17 mouse cellular contexts compared by ENCODE assay signal in the genomic region with DNA sequence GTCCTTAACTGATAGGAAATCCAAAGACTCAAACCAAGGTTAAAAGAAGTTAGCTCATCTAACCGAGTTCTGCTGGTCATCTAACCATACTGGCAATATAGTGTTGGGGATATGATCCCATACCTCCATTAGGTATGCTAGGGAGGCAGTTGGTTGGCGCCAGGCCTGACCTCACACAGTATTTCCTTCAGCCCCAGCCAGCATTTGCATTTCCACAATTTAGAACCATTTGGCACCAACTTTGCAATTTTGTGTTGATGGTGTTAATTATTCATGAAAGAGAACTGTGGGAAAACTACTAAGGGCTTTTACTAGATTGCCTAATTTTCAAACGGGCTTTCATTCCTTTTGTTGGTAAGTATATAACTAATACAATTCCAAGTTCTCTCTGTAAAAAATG. TPM values are rescaled to one million over a fixed set of nuclear protein-coding genes. Genes with fewer than 3 reads are reported as not detected.
A peak's percentile ranks its signal among the peaks of the same experiment; 100 is the strongest.
DNase-seq lines count a peak whose midpoint lies in the region; ATAC-seq and TF ChIP-seq lines count a peak whose summit lies in the region.
"Had no signal": no experiment of that assay in that cellular context is flagged by ENCODE, and none has a peak within 500 bp of the region (broad histone marks: within the 10 kb centered on the region; RNA-seq: fewer than 3 reads in every experiment).

No protein-coding gene starts in this region.

- ATAC-seq in kidney, embryonic 15.5 days (replicated peaks; ENCODE audit: low FRiP score) = no peak
- peak; percentile 64; the same call in 1 of the 2 replicates for ATAC-seq in midbrain, embryonic 16.5 days
- no peak for ATAC-seq in midbrain, embryonic 11.5 days (ENCODE audit: low FRiP score)
- peak; percentile 50 for ATAC-seq in forebrain, postnatal 0 days
- ATAC-seq in midbrain, postnatal 0 days (ENCODE audit: low FRiP score) = 0 out of 2 replicates have a peak, but pooled peaks have one; percentile 53
- ATAC-seq: liver, postnatal 0 days had no signal

- H3K9ac ChIP-seq in kidney, embryonic 15.5 days = no peak overlapping the region
- no peak overlapping the region for H3K9ac ChIP-seq in midbrain, embryonic 16.5 days (ENCODE audit: low read depth, low read length)
- H3K9ac ChIP-seq in midbrain, embryonic 11.5 days (ENCODE audit: low read length) = no peak overlapping the region
- H3K9ac ChIP-seq in forebrain, postnatal 0 days = no peak overlapping the region
- H3K9ac ChIP-seq in midbrain, postnatal 0 days (replicated peaks; ENCODE audit: low read length, poor library complexity, severe bottlenecking) = no peak overlapping the region
- H3K9ac ChIP-seq: limb, embryonic 12.5 days; liver, postnatal 0 days had no signal

- H3K27ac ChIP-seq in kidney, embryonic 15.5 days = no peak overlapping the region
- H3K27ac ChIP-seq in midbrain, embryonic 16.5 days (ENCODE audit: low read length) = peak overlapping the region; percentile 59; the same call in 1 of the 2 replicates
- H3K27ac ChIP-seq in midbrain, embryonic 11.5 days (ENCODE audit: low read depth, low read length) = no peak overlapping the region
- 0 out of 2 replicates have a peak overlapping the region, but pooled peaks have one; percentile 35 for H3K27ac ChIP-seq in forebrain, postnatal 0 days (ENCODE audit: low read depth, low read length)
- peak overlapping the region; percentile 55 for H3K27ac ChIP-seq in midbrain, postnatal 0 days (ENCODE audit: low read depth, low read length)
- H3K27ac ChIP-seq: kidney, postnatal 0 days; limb, embryonic 12.5 days had no signal

- peak; percentile 63 for DNase-seq in kidney, adult 11 months
- DNase-seq in midbrain, embryonic 11.5 days (ENCODE audit: low spot score, missing footprints) = no peak
- DNase-seq in forebrain, postnatal 0 days = peak; percentile 57
- peak; percentile 52 for DNase-seq in midbrain, postnatal 0 days (ENCODE audit: low spot score)
- no peak for DNase-seq in liver
- DNase-seq: adrenal gland, adult 2 months; cerebellum, postnatal 25 days; heart, postnatal 36 days; liver, postnatal 0 days; lung, postnatal 4 days had no signal

- H3K27me3 ChIP-seq in kidney, embryonic 15.5 days = no peaks in the 10 kb centered on the region
- no peaks in the 10 kb centered on the region for H3K27me3 ChIP-seq in midbrain, embryonic 16.5 days (ENCODE audit: control insufficient read depth, insufficient read depth, low read depth, low read length)
- no peaks in the 10 kb centered on the region for H3K27me3 ChIP-seq in midbrain, embryonic 11.5 days (ENCODE audit: control insufficient read depth, insufficient read depth, low read length)
- H3K27me3 ChIP-seq in forebrain, postnatal 0 days (ENCODE audit: insufficient read depth, low read length) = no peaks in the 10 kb centered on the region
- no peaks in the 10 kb centered on the region for H3K27me3 ChIP-seq in midbrain, postnatal 0 days (ENCODE audit: insufficient read depth, low read length)
- H3K27me3 ChIP-seq: limb, embryonic 12.5 days had no signal

- peaks cover 86% of the 10 kb centered on the region for H3K36me3 ChIP-seq in kidney, embryonic 15.5 days
- peaks cover 50% of the 10 kb centered on the region for H3K36me3 ChIP-seq in midbrain, embryonic 16.5 days (ENCODE audit: control insufficient read depth, insufficient read depth, low read length)
- H3K36me3 ChIP-seq in midbrain, embryonic 11.5 days (ENCODE audit: control insufficient read depth, insufficient read depth, low read length) = peaks cover 12% of the 10 kb centered on the region; the same call in 1 of the 2 replicates
- peaks cover 62% of the 10 kb centered on the region for H3K36me3 ChIP-seq in forebrain, postnatal 0 days (ENCODE audit: insufficient read depth)
- H3K36me3 ChIP-seq in midbrain, postnatal 0 days (ENCODE audit: insufficient read depth, low read length) = peaks cover 44% of the 10 kb centered on the region

- H3K4me2 ChIP-seq in kidney, embryonic 15.5 days = no peak overlapping the region
- no peak overlapping the region for H3K4me2 ChIP-seq in midbrain, embryonic 16.5 days (ENCODE audit: low read length)
- no peak overlapping the region for H3K4me2 ChIP-seq in midbrain, embryonic 11.5 days
- no peak overlapping the region for H3K4me2 ChIP-seq in forebrain, postnatal 0 days (ENCODE audit: low read depth)
- H3K4me2 ChIP-seq in midbrain, postnatal 0 days (ENCODE audit: low read depth, low read length, poor library complexity, severe bottlenecking) = no peak overlapping the region
- H3K4me2 ChIP-seq: limb, embryonic 12.5 days had no signal

- H3K9me3 ChIP-seq in kidney, embryonic 15.5 days (replicated peaks) = no peaks in the 10 kb centered on the region
- H3K9me3 ChIP-seq in midbrain, embryonic 16.5 days (replicated peaks; ENCODE audit: control insufficient read depth, low read length, poor library complexity, severe bottlenecking) = no peaks in the 10 kb centered on the region
- H3K9me3 ChIP-seq in midbrain, embryonic 11.5 days (ENCODE audit: control insufficient read depth, low read length) = no peaks in the 10 kb centered on the region
- H3K9me3 ChIP-seq in forebrain, postnatal 0 days (ENCODE audit: low read length) = no peaks in the 10 kb centered on the region
- no peaks in the 10 kb centered on the region for H3K9me3 ChIP-seq in midbrain, postnatal 0 days (ENCODE audit: low read length)
- H3K9me3 ChIP-seq: limb, embryonic 12.5 days had no signal

- TF ChIP-seq CTCF in forebrain, postnatal 0 days (IDR thresholded peaks at IDR 0.05; ENCODE audit: low read depth) = no peak
- TF ChIP-seq CTCF in midbrain, postnatal 0 days (IDR thresholded peaks at IDR 0.05) = no peak

- 89% methylated on average over 3 of the region's 3 CpGs for WGBS in kidney, embryonic 15.5 days
- 84% methylated on average over 3 of the region's 3 CpGs for WGBS in midbrain, embryonic 16.5 days
- 92% methylated on average over 3 of the region's 3 CpGs for WGBS in midbrain, embryonic 11.5 days
- WGBS in forebrain, postnatal 0 days = 35% methylated on average over 3 of the region's 3 CpGs
- 80% methylated on average over 3 of the region's 3 CpGs for WGBS in midbrain, postnatal 0 days

- H3K4me1 ChIP-seq in kidney, embryonic 15.5 days = no peaks in the 10 kb centered on the region
- H3K4me1 ChIP-seq in midbrain, embryonic 16.5 days (ENCODE audit: control insufficient read depth, insufficient read depth, low read length) = no peaks in the 10 kb centered on the region
- H3K4me1 ChIP-seq in midbrain, embryonic 11.5 days (ENCODE audit: control insufficient read depth, insufficient read depth, low read length) = no peaks in the 10 kb centered on the region
- no peaks in the 10 kb centered on the region for H3K4me1 ChIP-seq in forebrain, postnatal 0 days (ENCODE audit: insufficient read depth)
- H3K4me1 ChIP-seq in midbrain, postnatal 0 days (ENCODE audit: insufficient read depth, low read length) = no peaks in the 10 kb centered on the region
- H3K4me1 ChIP-seq: limb, embryonic 12.5 days had no signal

- H3K4me3 ChIP-seq in kidney, embryonic 15.5 days (replicated peaks) = no peak overlapping the region
- H3K4me3 ChIP-seq in midbrain, embryonic 16.5 days (ENCODE audit: low read depth, low read length) = no peak overlapping the region
- H3K4me3 ChIP-seq in midbrain, embryonic 11.5 days (ENCODE audit: low read depth, low read length) = no peak overlapping the region
- H3K4me3 ChIP-seq in forebrain, postnatal 0 days (ENCODE audit: low read depth, low read length) = no peak overlapping the region
- no peak overlapping the region for H3K4me3 ChIP-seq in midbrain, postnatal 0 days (ENCODE audit: low read depth, low read length)
- H3K4me3 ChIP-seq: limb, embryonic 12.5 days had no signal

RNA-seq across cellular contexts. Expression of gene Glud1, which starts 21.4 kb away (rescaled TPM):
- polyA plus RNA-seq in kidney, embryonic 15.5 days (2015; fragmentation: Nextera tagmentation; extraction: Ambion mirVana) = 102 and 105 TPM in 2 replicates
- 89.8 and 92.8 TPM in 2 replicates for polyA plus RNA-seq in midbrain, embryonic 16.5 days (2015; fragmentation: Nextera tagmentation; extraction: Ambion mirVana)
- 97.8 and 101 TPM in 2 replicates for polyA plus RNA-seq in midbrain, embryonic 11.5 days (2014; fragmentation: Nextera tagmentation; extraction: Ambion mirVana)
- total RNA-seq in forebrain, postnatal 0 days (2014; rRNA removed) = 179 and 182 TPM in 2 replicates
- polyA plus RNA-seq in forebrain, postnatal 0 days (2015; fragmentation: Nextera tagmentation; extraction: Ambion mirVana) = 96.4 and 114 TPM in 2 replicates
- 185 and 192 TPM in 2 replicates for total RNA-seq in midbrain, postnatal 0 days (2014; rRNA removed)
- 114 TPM in 2 replicates for polyA plus RNA-seq in midbrain, postnatal 0 days (2015; fragmentation: Nextera tagmentation; extraction: Ambion mirVana)

RNA-seq across cellular contexts. Expression of gene Shld2, which starts 21.6 kb away (rescaled TPM):
- polyA plus RNA-seq in kidney, embryonic 15.5 days (2015; fragmentation: Nextera tagmentation; extraction: Ambion mirVana) = 10.5 and 11.0 TPM in 2 replicates
- 4.8 and 6.4 TPM in 2 replicates for polyA plus RNA-seq in midbrain, embryonic 16.5 days (2015; fragmentation: Nextera tagmentation; extraction: Ambion mirVana)
- polyA plus RNA-seq in midbrain, embryonic 11.5 days (2014; fragmentation: Nextera tagmentation; extraction: Ambion mirVana) = 6.2 and 8.0 TPM in 2 replicates
- 6.3 and 22.0 TPM in 2 replicates for total RNA-seq in forebrain, postnatal 0 days (2014; rRNA removed)
- 4.9 and 7.6 TPM in 2 replicates for polyA plus RNA-seq in forebrain, postnatal 0 days (2015; fragmentation: Nextera tagmentation; extraction: Ambion mirVana)
- 6.4 and 8.2 TPM in 2 replicates for total RNA-seq in midbrain, postnatal 0 days (2014; rRNA removed)
- 6.9 and 8.5 TPM in 2 replicates for polyA plus RNA-seq in midbrain, postnatal 0 days (2015; fragmentation: Nextera tagmentation; extraction: Ambion mirVana)

RNA-seq across cellular contexts. Expression of gene Fam25c, which starts 23.3 kb away (rescaled TPM):
- polyA plus RNA-seq in kidney, embryonic 15.5 days (2015; fragmentation: Nextera tagmentation; extraction: Ambion mirVana) = 1.1 TPM in 1 of 2 replicates, not detected in the other
- polyA plus RNA-seq in midbrain, embryonic 16.5 days (2015; fragmentation: Nextera tagmentation; extraction: Ambion mirVana) = not detected in 2 replicates
- not detected in 2 replicates for polyA plus RNA-seq in midbrain, embryonic 11.5 days (2014; fragmentation: Nextera tagmentation; extraction: Ambion mirVana)
- not detected in 2 replicates for total RNA-seq in forebrain, postnatal 0 days (2014; rRNA removed)
- polyA plus RNA-seq in forebrain, postnatal 0 days (2015; fragmentation: Nextera tagmentation; extraction: Ambion mirVana) = not detected in 2 replicates
- total RNA-seq in midbrain, postnatal 0 days (2014; rRNA removed) = not detected in 2 replicates
- polyA plus RNA-seq in midbrain, postnatal 0 days (2015; fragmentation: Nextera tagmentation; extraction: Ambion mirVana) = not detected in 2 replicates
- total RNA-seq: adrenal gland, adult 2 months; gastrocnemius, adult 18-20 months; heart, postnatal 36 days had no signal
- polyA plus RNA-seq: adrenal gland, adult 2 months; limb, embryonic 12.5 days; spleen, adult 2 months; testis, adult 2 months had no signal

RNA-seq across cellular contexts. Expression of gene Sncg, which starts 42.7 kb away (rescaled TPM):
- 8.6 and 11.2 TPM in 2 replicates for polyA plus RNA-seq in kidney, embryonic 15.5 days (2015; fragmentation: Nextera tagmentation; extraction: Ambion mirVana)
- 27.6 and 31.0 TPM in 2 replicates for polyA plus RNA-seq in midbrain, embryonic 16.5 days (2015; fragmentation: Nextera tagmentation; extraction: Ambion mirVana)
- polyA plus RNA-seq in midbrain, embryonic 11.5 days (2014; fragmentation: Nextera tagmentation; extraction: Ambion mirVana) = 65.7 and 67.3 TPM in 2 replicates
- 1.0 and 2.1 TPM in 2 replicates for total RNA-seq in forebrain, postnatal 0 days (2014; rRNA removed)
- 2.5 and 3.9 TPM in 2 replicates for polyA plus RNA-seq in forebrain, postnatal 0 days (2015; fragmentation: Nextera tagmentation; extraction: Ambion mirVana)
- total RNA-seq in midbrain, postnatal 0 days (2014; rRNA removed) = 14.3 and 22.3 TPM in 2 replicates
- 26.1 and 36.8 TPM in 2 replicates for polyA plus RNA-seq in midbrain, postnatal 0 days (2015; fragmentation: Nextera tagmentation; extraction: Ambion mirVana)

RNA-seq across cellular contexts. Expression of gene Mmrn2, which starts 43.4 kb away (rescaled TPM):
- 16.0 and 17.8 TPM in 2 replicates for polyA plus RNA-seq in kidney, embryonic 15.5 days (2015; fragmentation: Nextera tagmentation; extraction: Ambion mirVana)
- 3.5 and 3.6 TPM in 2 replicates for polyA plus RNA-seq in midbrain, embryonic 16.5 days (2015; fragmentation: Nextera tagmentation; extraction: Ambion mirVana)
- 4.7 and 5.3 TPM in 2 replicates for polyA plus RNA-seq in midbrain, embryonic 11.5 days (2014; fragmentation: Nextera tagmentation; extraction: Ambion mirVana)
- 3.8 and 4.7 TPM in 2 replicates for total RNA-seq in forebrain, postnatal 0 days (2014; rRNA removed)
- polyA plus RNA-seq in forebrain, postnatal 0 days (2015; fragmentation: Nextera tagmentation; extraction: Ambion mirVana) = 2.4 and 2.7 TPM in 2 replicates
- total RNA-seq in midbrain, postnatal 0 days (2014; rRNA removed) = 2.9 TPM in 2 replicates
- 2.1 and 2.6 TPM in 2 replicates for polyA plus RNA-seq in midbrain, postnatal 0 days (2015; fragmentation: Nextera tagmentation; extraction: Ambion mirVana)

Comparison
In these comparisons a context has a peak if more than half of its experiments do, and no peak if none do; other contexts are left out.
1. DNase-seq: peak in kidney, adult 11 months (single experiment), forebrain, postnatal 0 days (single experiment) and midbrain, postnatal 0 days (single experiment); none in midbrain, embryonic 11.5 days (single experiment) and liver (single experiment).
2. ATAC-seq: peak in midbrain, embryonic 16.5 days (single experiment), forebrain, postnatal 0 days (single experiment) and midbrain, postnatal 0 days (single experiment); none in kidney, embryonic 15.5 days (single experiment) and midbrain, embryonic 11.5 days (single experiment).
3. H3K27ac ChIP-seq: peak in midbrain, embryonic 16.5 days (single experiment), forebrain, postnatal 0 days (single experiment) and midbrain, postnatal 0 days (single experiment); none in kidney, embryonic 15.5 days (single experiment) and midbrain, embryonic 11.5 days (single experiment).